Mouse (Mus musculus): ENCODE measurements around the gene Urah. TPM values are rescaled to one million over a fixed set of nuclear protein-coding genes. Genes with fewer than 3 reads are reported as not detected.

Urah gene
- total and polyA plus RNA-seq, 3 experiments: not detected

DNA sequence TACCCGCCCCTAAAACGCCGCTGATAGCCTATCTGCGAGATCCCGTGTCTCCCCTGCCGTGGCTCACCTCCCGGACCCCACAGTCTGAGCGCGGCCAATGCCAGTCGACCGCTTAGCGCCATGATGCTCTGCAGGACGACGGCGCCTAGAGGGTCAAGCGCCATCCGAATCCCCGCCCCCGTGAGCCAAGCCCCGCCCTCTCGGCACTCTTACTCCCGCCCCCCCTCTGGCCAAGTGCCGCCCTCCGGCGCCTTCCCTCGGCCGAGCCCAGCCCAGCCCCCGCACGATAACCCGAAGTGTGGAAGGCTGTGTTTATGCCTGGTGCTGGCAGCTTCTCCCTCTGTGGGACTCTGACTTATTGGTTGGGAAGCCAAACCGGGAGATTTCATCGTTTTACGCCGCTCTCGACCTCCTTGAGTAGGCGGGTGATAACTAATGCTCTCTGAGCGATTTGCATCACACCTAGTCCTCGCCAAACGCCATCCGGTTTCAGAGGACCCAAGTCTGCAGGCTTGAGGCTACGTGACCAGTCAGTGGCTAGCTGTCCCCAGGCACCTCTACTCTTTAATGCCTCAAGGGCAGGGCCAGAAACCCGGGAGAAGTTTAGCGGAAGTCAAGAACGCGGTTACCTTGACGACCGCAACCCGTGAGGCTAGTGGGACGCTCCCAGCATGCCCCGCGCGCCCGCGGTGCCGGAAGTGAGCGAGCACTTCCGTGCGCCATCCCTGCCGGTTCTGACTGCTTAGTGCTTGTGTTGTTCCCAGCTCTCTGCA is 47.1 kb downstream of the Urah start, which contains the start of the genes Psmd13 and Sirt3 (continued):
- TF ChIP-seq E2F4 (IDR thresholded peaks at IDR 0.05; ENCODE audit: insufficient replicate concordance, low read depth, low read length) (no peak), CTCF (conservative IDR thresholded peaks at IDR 0.05 in 1 of 2, IDR thresholded peaks at IDR 0.05 in 1 of 2; ENCODE audit: low read depth in 2 of 2, low read length in 2 of 2) (no peak), ETS1 (conservative IDR thresholded peaks at IDR 0.05; ENCODE audit: low read depth, low read length) (no peak), PAX5 (IDR thresholded peaks at IDR 0.05; ENCODE audit: low read length) (no peak), JUN (IDR thresholded peaks at IDR 0.05; ENCODE audit: insufficient read depth, low read depth, low read length) (no peak), ZMIZ1 (IDR thresholded peaks at IDR 0.05; ENCODE audit: low read depth, low read length) (0 out of 2 replicates have a peak, but pooled peaks have one; percentile 5), RCOR1 (conservative IDR thresholded peaks at IDR 0.05; ENCODE audit: low read depth, low read length) (no peak), UBTF (IDR thresholded peaks at IDR 0.05; ENCODE audit: low read depth, low read length) (no peak), GABPA (IDR thresholded peaks at IDR 0.05; ENCODE audit: insufficient replicate concordance, low read depth, low read length) (no peak), ZC3H11A (IDR thresholded peaks at IDR 0.05; ENCODE audit: low read depth, low read length) (no peak), RAD21 (IDR thresholded peaks at IDR 0.05; ENCODE audit: low read depth, low read length) (no peak), CHD2 (IDR thresholded peaks at IDR 0.05; ENCODE audit: low read length) (peak; percentile 55; the same call in 1 of the 2 replicates), ZNF384 (IDR thresholded peaks at IDR 0.05; ENCODE audit: low read depth, low read length) (no peak), MEF2A (IDR thresholded peaks at IDR 0.05; ENCODE audit: borderline replicate concordance, low read depth, low read length) (no peak), TBP (conservative IDR thresholded peaks at IDR 0.05; ENCODE audit: low read depth, low read length) (0 out of 2 replicates have a peak, but pooled peaks have one; percentile 64), HCFC1 (IDR thresholded peaks at IDR 0.05; ENCODE audit: low read depth, low read length) (peak; percentile 91), POLR2AphosphoS2 (IDR thresholded peaks at IDR 0.05; ENCODE audit: low read depth, low read length) (peak; percentile 69; the same call in 1 of the 2 replicates), POLR2A (IDR thresholded peaks at IDR 0.05; ENCODE audit: low read depth, low read length) (peak; percentile 89)

DNA sequence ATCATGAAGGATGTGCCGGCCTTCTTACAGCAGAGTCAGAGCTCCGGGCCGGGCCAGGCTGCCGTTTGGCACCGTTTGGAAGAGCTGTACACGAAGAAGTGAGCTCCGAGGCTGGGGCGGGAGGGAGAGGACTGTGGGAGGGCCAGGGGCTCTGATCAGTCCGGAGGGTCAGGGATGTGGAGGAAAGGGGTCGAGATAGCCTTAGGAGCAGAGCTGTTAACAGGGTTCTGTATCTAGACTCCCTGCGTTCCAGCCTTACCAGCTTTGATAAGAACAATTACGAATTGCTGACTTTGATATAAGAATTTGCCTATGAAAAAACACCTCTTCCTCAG is 47.6 kb downstream of the Urah start:
- peak overlapping the region; percentile 88 to 91 (median 91) for H3K4me3 ChIP-seq (replicated peaks in 1 of 3; ENCODE audit: low read depth in 2 of 3, low read length in 2 of 3, poor library complexity in 1 of 3)
- in situ Hi-C loops (cut with MboI; ENCODE audit: low pct_ligation_motif_present, low pct_unique_long_range_greater_than_20kb, low sequenced_read_pairs) (no loop called here), dilution Hi-C loops (cut with MboI; ENCODE audit: extremely low pct_ligation_motif_present, extremely low pct_unique_long_range_greater_than_20kb, low sequenced_read_pairs) (no loop called here)
- H3K27me3 ChIP-seq (replicated peaks): no peaks in the 10 kb centered on the region
- H3K36me3 ChIP-seq (replicated peaks in 1 of 2; ENCODE audit: control insufficient read depth in 1 of 2, insufficient read depth in 1 of 2, low read length in 1 of 2): peaks cover 14 to 48% of the 10 kb centered on the region in 2 experiments
- TF ChIP-seq EP300 (IDR thresholded peaks at IDR 0.05; ENCODE audit: low read length) (no peak), MEF2A (IDR thresholded peaks at IDR 0.05; ENCODE audit: borderline replicate concordance, low read depth, low read length) (0 out of 2 replicates have a peak, but pooled peaks have one; percentile 23), MAX (IDR thresholded peaks at IDR 0.05; ENCODE audit: low read length) (0 out of 2 replicates have a peak, but pooled peaks have one; percentile 7), ZMIZ1 (IDR thresholded peaks at IDR 0.05; ENCODE audit: low read depth, low read length) (0 out of 2 replicates have a peak, but pooled peaks have one; percentile 63)
- no peak for DNase-seq (ENCODE audit: extremely low read depth)
- H3K4me1 ChIP-seq (ENCODE audit: control insufficient read depth in 1 of 2, insufficient read depth in 2 of 2): peaks cover 14 to 44% of the 10 kb centered on the region in 2 experiments
- H3K9ac ChIP-seq (ENCODE audit: insufficient read depth, low read depth): peak overlapping the region; percentile 93
- no peaks in the 10 kb centered on the region for H3K9me3 ChIP-seq (replicated peaks; ENCODE audit: low read length)
- H3K27ac ChIP-seq (ENCODE audit: insufficient read depth, low read depth): peak overlapping the region; percentile 9
- H3K79me2 ChIP-seq (replicated peaks; ENCODE audit: control insufficient read depth, extremely low read depth, insufficient read depth, poor library complexity, severe bottlenecking): peaks cover 29% of the 10 kb centered on the region
- H3K4me2 ChIP-seq (ENCODE audit: insufficient read depth, low read depth, poor library complexity, severe bottlenecking): no peak overlapping the region; the same call in 1 of the 2 replicates

Other genes starting within 250 kb of the Urah start
Only the 20 nearest of the 28 such genes appear.
- gene Olfr539, start 175.1 kb upstream of the Urah start, total RNA-seq (2012; rRNA removed): not detected in 2 replicates
- gene Olfr539, start 175.1 kb upstream of the Urah start, total RNA-seq (2014; rRNA removed): not detected in 2 replicates
- not detected in 2 replicates for gene Olfr539, start 175.1 kb upstream of the Urah start, polyA plus RNA-seq (2012; ENCODE audit: insufficient read length, low read depth)
- gene Olfr45, start 153.1 kb upstream of the Urah start, total RNA-seq (2012; rRNA removed): not detected in 2 replicates
- gene Olfr45, start 153.1 kb upstream of the Urah start, total RNA-seq (2014; rRNA removed): not detected in 2 replicates
- not detected in 2 replicates for gene Olfr45, start 153.1 kb upstream of the Urah start, polyA plus RNA-seq (2012; ENCODE audit: insufficient read length, low read depth)
- not detected in 2 replicates for gene Olfr541, start 137.8 kb upstream of the Urah start, total RNA-seq (2012; rRNA removed)
- gene Olfr541, start 137.8 kb upstream of the Urah start, total RNA-seq (2014; rRNA removed): not detected in 2 replicates
- not detected in 2 replicates for gene Olfr541, start 137.8 kb upstream of the Urah start, polyA plus RNA-seq (2012; ENCODE audit: insufficient read length, low read depth)
- not detected in 2 replicates for gene Cyp2e1, start 71.3 kb upstream of the Urah start, total RNA-seq (2012; rRNA removed)
- gene Cyp2e1, start 71.3 kb upstream of the Urah start, total RNA-seq (2014; rRNA removed): not detected in 2 replicates
- gene Cyp2e1, start 71.3 kb upstream of the Urah start, polyA plus RNA-seq (2012; ENCODE audit: insufficient read length, low read depth): not detected in 2 replicates
- not detected in 2 replicates for gene Syce1, start 47.2 kb upstream of the Urah start, total RNA-seq (2012; rRNA removed)
- not detected in 2 replicates for gene Syce1, start 47.2 kb upstream of the Urah start, total RNA-seq (2014; rRNA removed)
- not detected in 2 replicates for gene Syce1, start 47.2 kb upstream of the Urah start, polyA plus RNA-seq (2012; ENCODE audit: insufficient read length, low read depth)
- 0.29 and 0.34 TPM in 2 replicates for gene Zfp941, start 12.8 kb upstream of the Urah start, total RNA-seq (2012; rRNA removed)
- gene Zfp941, start 12.8 kb upstream of the Urah start, total RNA-seq (2014; rRNA removed): not detected in 2 replicates
- gene Zfp941, start 12.8 kb upstream of the Urah start, polyA plus RNA-seq (2012; ENCODE audit: insufficient read length, low read depth): not detected in 2 replicates
- not detected in 2 replicates for gene Scgb1c1, start 10.5 kb downstream of the Urah start, total RNA-seq (2012; rRNA removed)
- not detected in 2 replicates for gene Scgb1c1, start 10.5 kb downstream of the Urah start, total RNA-seq (2014; rRNA removed)
- not detected in 2 replicates for gene Scgb1c1, start 10.5 kb downstream of the Urah start, polyA plus RNA-seq (2012; ENCODE audit: insufficient read length, low read depth)
- not detected in 2 replicates for gene Odf3, start 12.8 kb downstream of the Urah start, total RNA-seq (2012; rRNA removed)
- gene Odf3, start 12.8 kb downstream of the Urah start, total RNA-seq (2014; rRNA removed): not detected in 2 replicates
- not detected in 2 replicates for gene Odf3, start 12.8 kb downstream of the Urah start, polyA plus RNA-seq (2012; ENCODE audit: insufficient read length, low read depth)
- gene Gm45785, start 21.3 kb downstream of the Urah start, total RNA-seq (2012; rRNA removed): not detected in 2 replicates
- gene Gm45785, start 21.3 kb downstream of the Urah start, total RNA-seq (2014; rRNA removed): not detected in 2 replicates
- gene Gm45785, start 21.3 kb downstream of the Urah start, polyA plus RNA-seq (2012; ENCODE audit: insufficient read length, low read depth): not detected in 2 replicates
- 66.5 and 80.9 TPM in 2 replicates for gene Ric8a, start 21.9 kb downstream of the Urah start, total RNA-seq (2012; rRNA removed)
- gene Ric8a, start 21.9 kb downstream of the Urah start, total RNA-seq (2014; rRNA removed): 53.2 and 54.2 TPM in 2 replicates
- 56.4 and 61.9 TPM in 2 replicates for gene Ric8a, start 21.9 kb downstream of the Urah start, polyA plus RNA-seq (2012; ENCODE audit: insufficient read length, low read depth)
- 13.8 and 16.7 TPM in 2 replicates for gene Bet1l, start 22.6 kb downstream of the Urah start, total RNA-seq (2012; rRNA removed)
- 11.6 and 13.1 TPM in 2 replicates for gene Bet1l, start 22.6 kb downstream of the Urah start, total RNA-seq (2014; rRNA removed)
- gene Bet1l, start 22.6 kb downstream of the Urah start, polyA plus RNA-seq (2012; ENCODE audit: insufficient read length, low read depth): 24.3 and 25.1 TPM in 2 replicates
- 165 and 189 TPM in 2 replicates for gene Psmd13, start 47.0 kb downstream of the Urah start, total RNA-seq (2012; rRNA removed)
- 166 and 168 TPM in 2 replicates for gene Psmd13, start 47.0 kb downstream of the Urah start, total RNA-seq (2014; rRNA removed)
- gene Psmd13, start 47.0 kb downstream of the Urah start, polyA plus RNA-seq (2012; ENCODE audit: insufficient read length, low read depth): 185 and 245 TPM in 2 replicates
- gene Sirt3, start 47.3 kb downstream of the Urah start, total RNA-seq (2012; rRNA removed): 17.8 and 23.7 TPM in 2 replicates
- 14.9 and 16.6 TPM in 2 replicates for gene Sirt3, start 47.3 kb downstream of the Urah start, total RNA-seq (2014; rRNA removed)
- gene Sirt3, start 47.3 kb downstream of the Urah start, polyA plus RNA-seq (2012; ENCODE audit: insufficient read length, low read depth): 10.3 and 12.6 TPM in 2 replicates
- not detected in 2 replicates for gene Cox8b, start 65.4 kb downstream of the Urah start, total RNA-seq (2012; rRNA removed)
- not detected in 2 replicates for gene Cox8b, start 65.4 kb downstream of the Urah start, total RNA-seq (2014; rRNA removed)
- gene Cox8b, start 65.4 kb downstream of the Urah start, polyA plus RNA-seq (2012; ENCODE audit: insufficient read length, low read depth): not detected in 2 replicates
- 0.08 and 0.21 TPM in 2 replicates for gene Nlrp6, start 85.9 kb downstream of the Urah start, total RNA-seq (2012; rRNA removed)
- gene Nlrp6, start 85.9 kb downstream of the Urah start, total RNA-seq (2014; rRNA removed): not detected in 2 replicates
- 0.14 and 0.15 TPM in 2 replicates for gene Nlrp6, start 85.9 kb downstream of the Urah start, polyA plus RNA-seq (2012; ENCODE audit: insufficient read length, low read depth)
- 3.3 and 3.7 TPM in 2 replicates for gene Pgghg, start 106.4 kb downstream of the Urah start, total RNA-seq (2012; rRNA removed)
- gene Pgghg, start 106.4 kb downstream of the Urah start, total RNA-seq (2014; rRNA removed): 3.2 and 4.0 TPM in 2 replicates
- gene Pgghg, start 106.4 kb downstream of the Urah start, polyA plus RNA-seq (2012; ENCODE audit: insufficient read length, low read depth): 3.1 and 3.6 TPM in 2 replicates
- gene Ifitm5, start 115.3 kb downstream of the Urah start, total RNA-seq (2012; rRNA removed): 0.68 and 0.76 TPM in 2 replicates
- gene Ifitm5, start 115.3 kb downstream of the Urah start, total RNA-seq (2014; rRNA removed): not detected in 2 replicates
- 0.55 and 0.71 TPM in 2 replicates for gene Ifitm5, start 115.3 kb downstream of the Urah start, polyA plus RNA-seq (2012; ENCODE audit: insufficient read length, low read depth)
- gene Gm45717, start 120.9 kb downstream of the Urah start, total RNA-seq (2012; rRNA removed): not detected in 2 replicates
- not detected in 2 replicates for gene Gm45717, start 120.9 kb downstream of the Urah start, total RNA-seq (2014; rRNA removed)
- not detected in 2 replicates for gene Gm45717, start 120.9 kb downstream of the Urah start, polyA plus RNA-seq (2012; ENCODE audit: insufficient read length, low read depth)
- 128 and 136 TPM in 2 replicates for gene Ifitm2, start 121.0 kb downstream of the Urah start, total RNA-seq (2012; rRNA removed)
- 314 and 381 TPM in 2 replicates for gene Ifitm2, start 121.0 kb downstream of the Urah start, total RNA-seq (2014; rRNA removed)
- 159 and 213 TPM in 2 replicates for gene Ifitm2, start 121.0 kb downstream of the Urah start, polyA plus RNA-seq (2012; ENCODE audit: insufficient read length, low read depth)
- gene Ifitm1, start 132.2 kb downstream of the Urah start, total RNA-seq (2012; rRNA removed): 55.5 and 62.0 TPM in 2 replicates
- gene Ifitm1, start 132.2 kb downstream of the Urah start, total RNA-seq (2014; rRNA removed): 32.9 and 33.6 TPM in 2 replicates
- gene Ifitm1, start 132.2 kb downstream of the Urah start, polyA plus RNA-seq (2012; ENCODE audit: insufficient read length, low read depth): 10.9 and 14.8 TPM in 2 replicates